Mouse (Mus musculus) intestine, postnatal 0 days (tissue): ENCODE data around the gene Mark3. TPM values are rescaled to one million over a fixed set of nuclear protein-coding genes. Genes with fewer than 3 reads are reported as not detected.

Source experiments
- ATAC-seq: fragments of 200-750 bp; cut with Nextera tagmentation; 2 replicates; pipeline ENCODE4 v1.8.0; 2017; ENCODE audit warnings: mild to moderate bottlenecking, moderate TSS enrichment, moderate library complexity
- H3K27ac ChIP-seq: fragments of 300-500 bp; sonication (generic); 2 replicates; pipeline ENCODE4 v1.5.1; 2014; ENCODE audit warnings: mild to moderate bottlenecking, low read depth, low read length, moderate library complexity
- H3K27me3 ChIP-seq: fragments of 300-500 bp; sonication (generic); replicated peaks from 2 replicates; pipeline ENCODE4 v1.6.1; 2014; ENCODE audit warnings: low read length, mixed read lengths; ENCODE audit not compliant: control insufficient read depth, insufficient read depth
- H3K36me3 ChIP-seq: fragments of 300-500 bp; sonication (generic); 2 replicates; pipeline ENCODE4 v1.6.1; 2014; ENCODE audit warnings: mild to moderate bottlenecking, moderate library complexity; ENCODE audit not compliant: control insufficient read depth, insufficient read depth
- H3K4me1 ChIP-seq: fragments of 300-500 bp; sonication (generic); replicated peaks from 2 replicates; pipeline ENCODE4 v1.6.1; 2014; ENCODE audit warnings: antibody characterized with exemption, low read length, mixed read lengths; ENCODE audit not compliant: control insufficient read depth, insufficient read depth
- H3K4me2 ChIP-seq: fragments of 300-500 bp; sonication (generic); replicated peaks from 2 replicates; pipeline ENCODE4 v1.6.1; 2014; ENCODE audit warnings: low read depth, mild to moderate bottlenecking, moderate library complexity
- H3K4me3 ChIP-seq: fragments of 300-500 bp; sonication (generic); 2 replicates; pipeline ENCODE4 v1.5.1; 2014; ENCODE audit warnings: low read depth, low read length
- H3K9ac ChIP-seq: fragments of 300-500 bp; sonication (generic); 2 replicates; pipeline ENCODE4 v1.6.1; 2014; ENCODE audit warnings: mild to moderate bottlenecking, low read depth, low read length
- H3K9me3 ChIP-seq: fragments of 300-500 bp; sonication (generic); 2 replicates; pipeline ENCODE4 v1.6.1; 2016; ENCODE audit warnings: mixed run types; ENCODE audit not compliant: control insufficient read depth
- CTCF ChIP-seq: sonication (generic); IDR thresholded peaks from 2 replicates; pipeline ENCODE4 v1.5.1; 2016; ENCODE audit warnings: low read depth, mild to moderate bottlenecking, control low read depth, antibody characterized with exemption, moderate library complexity
- WGBS: fragments of 180-500 bp; shearing (Covaris S2); extraction: QIAGEN DNeasy Blood & Tissue Kit; methylation state at CpG from one replicate; pipeline ENCODE4 v1.1.7; 2014; 5-methylcytosine and 5-hydroxymethylcytosine counted together
- polyA plus RNA-seq: library from polyadenylated mRNA; unstranded; fragments of >200 nt; fragmentation: Nextera tagmentation; extraction: Ambion mirVana; gene quantifications from 2 replicates; pipeline ENCODE4 v1.2.1, GENCODE M21; 2015

Gene Mark3
- polyA plus RNA-seq, 1 experiment from 2014 or later = 24.7 TPM

GRCm38 (mm10) chr12:111677882-111678669 lies 103.8 kb downstream of the Mark3 start, which contains the start of gene Trmt61a:
Gene Trmt61a (plus strand): TSS chr12:111678105.
- under 1% methylated on average over 51 of the region's 51 CpGs for WGBS
- H3K27ac ChIP-seq = peak within 1 kb of the TSS; percentile 93
- H3K27me3 ChIP-seq = no peaks in the 10 kb centered on the region
- H3K36me3 ChIP-seq = peaks cover 18% of the 10 kb centered on the region; the same call in 1 of the 2 replicates
- peaks cover 20% of the 10 kb centered on the region for H3K4me1 ChIP-seq
- H3K4me3 ChIP-seq = peak within 1 kb of the TSS; percentile 84
- H3K4me2 ChIP-seq = peak within 1 kb of the TSS; percentile 92
- TF ChIP-seq CTCF = no peak
- ATAC-seq = peak; percentile 71
- no peaks in the 10 kb centered on the region for H3K9me3 ChIP-seq
- peak within 1 kb of the TSS; percentile 59 for H3K9ac ChIP-seq

GRCm38 (mm10) chr12:111678670-111678933 lies 104.3 kb downstream of the Mark3 start:
- peak overlapping the region; percentile 84 for H3K4me3 ChIP-seq
- H3K4me1 ChIP-seq = peaks cover 20% of the 10 kb centered on the region
- ATAC-seq = no peak
- TF ChIP-seq CTCF = no peak
- no peaks in the 10 kb centered on the region for H3K9me3 ChIP-seq
- peaks cover 18% of the 10 kb centered on the region; the same call in 1 of the 2 replicates for H3K36me3 ChIP-seq
- no peaks in the 10 kb centered on the region for H3K27me3 ChIP-seq
- WGBS = 5% methylated on average over 13 of the region's 13 CpGs
- peak overlapping the region; percentile 59; the same call in 1 of the 2 replicates for H3K9ac ChIP-seq
- no peak overlapping the region for H3K27ac ChIP-seq
- peak overlapping the region; percentile 92 for H3K4me2 ChIP-seq

- H3K4me3 ChIP-seq = peak overlapping the region; percentile 84
- no peak for ATAC-seq
- no peak for TF ChIP-seq CTCF
- H3K9ac ChIP-seq = peak overlapping the region; percentile 59; the same call in 1 of the 2 replicates
- 33% methylated on average over 7 of the region's 7 CpGs for WGBS
- no peaks in the 10 kb centered on the region for H3K9me3 ChIP-seq
- H3K27me3 ChIP-seq = no peaks in the 10 kb centered on the region
- peaks cover 20% of the 10 kb centered on the region for H3K4me1 ChIP-seq
- peaks cover 18% of the 10 kb centered on the region; the same call in 1 of the 2 replicates for H3K36me3 ChIP-seq
- H3K27ac ChIP-seq = no peak overlapping the region
- peak overlapping the region; percentile 92 for H3K4me2 ChIP-seq
Measured at GRCm38 (mm10) chr12:111678997-111679396, 104.7 kb downstream of the Mark3 start.

- TF ChIP-seq CTCF = no peak
Measured at GRCm38 (mm10) chr12:111680661-111681060, 106.3 kb downstream of the Mark3 start.

GRCm38 (mm10) chr12:111681305-111681704 lies 107.0 kb downstream of the Mark3 start:
- H3K27me3 ChIP-seq = no peaks in the 10 kb centered on the region
- H3K27ac ChIP-seq = 0 out of 2 replicates have a peak overlapping the region, but pooled peaks have one; percentile 58
- H3K4me2 ChIP-seq = no peak overlapping the region
- no peak for ATAC-seq
- H3K9ac ChIP-seq = no peak overlapping the region
- no peaks in the 10 kb centered on the region for H3K9me3 ChIP-seq
- peaks cover 18% of the 10 kb centered on the region; the same call in 1 of the 2 replicates for H3K36me3 ChIP-seq
- no peak overlapping the region for H3K4me3 ChIP-seq
- H3K4me1 ChIP-seq = peaks cover 20% of the 10 kb centered on the region
- TF ChIP-seq CTCF = no peak
- WGBS = 67% methylated on average over 8 of the region's 8 CpGs

More at GRCm38 (mm10) chr12:111680661-111681060, 106.3 kb downstream of the Mark3 start:
- Histone ChIP-seq H3K9me3 (no peaks in the 10 kb centered on the region), H3K36me3 (peaks cover 18% of the 10 kb centered on the region; the same call in 1 of the 2 replicates), H3K4me3 (no peak overlapping the region), H3K4me1 (peaks cover 20% of the 10 kb centered on the region), H3K4me2 (no peak overlapping the region), H3K27ac (peak overlapping the region; percentile 28; the same call in 1 of the 2 replicates), H3K9ac (no peak overlapping the region), H3K27me3 (no peaks in the 10 kb centered on the region)
- ATAC-seq = no peak
- WGBS = 86% methylated on average over 13 of the region's 13 CpGs

GRCm38 (mm10) chr12:111682003-111682402 lies 107.7 kb downstream of the Mark3 start:
- H3K4me3 ChIP-seq = no peak overlapping the region
- no peak overlapping the region for H3K9ac ChIP-seq
- ATAC-seq = no peak
- no peaks in the 10 kb centered on the region for H3K27me3 ChIP-seq
- 63% methylated on average over 5 of the region's 5 CpGs for WGBS
- TF ChIP-seq CTCF = no peak
- peak overlapping the region; percentile 58; the same call in 1 of the 2 replicates for H3K27ac ChIP-seq
- H3K4me2 ChIP-seq = no peak overlapping the region
- peaks cover 18% of the 10 kb centered on the region for H3K4me1 ChIP-seq
- H3K36me3 ChIP-seq = peaks cover 18% of the 10 kb centered on the region; the same call in 1 of the 2 replicates
- H3K9me3 ChIP-seq = no peaks in the 10 kb centered on the region
